Mouse (Mus musculus) kidney, postnatal 0 days (tissue): ENCODE measurements around the gene Scimp. TPM values are rescaled to one million over a fixed set of nuclear protein-coding genes. Genes with fewer than 3 reads are reported as not detected.
A peak's percentile ranks its signal among the peaks of the same experiment; 100 is the strongest.

Source experiments
- ATAC-seq: fragments of 200-750 bp; cut with Nextera tagmentation; replicated peaks from 2 replicates; pipeline ENCODE4 v1.8.0; 2017; ENCODE audit warnings: low read depth, moderate number of reproducible peaks, moderate TSS enrichment, moderate library complexity; ENCODE audit not compliant: low FRiP score
- DNase-seq: peaks from one replicate; pipeline ENCODE4 v3.0.0-alpha.2; 2016; ENCODE audit warnings: low spot score
- H3K27ac ChIP-seq: fragments of 300-500 bp; sonication (generic); 2 replicates; pipeline ENCODE4 v1.5.1; 2014; ENCODE audit warnings: mild to moderate bottlenecking
- H3K27me3 ChIP-seq: fragments of 300-500 bp; sonication (generic); 2 replicates; pipeline ENCODE4 v1.6.1; 2014; ENCODE audit warnings: low read length, mixed read lengths; ENCODE audit not compliant: insufficient read depth
- H3K36me3 ChIP-seq: fragments of 300-500 bp; sonication (generic); 2 replicates; pipeline ENCODE4 v1.6.1; 2014; ENCODE audit warnings: low read length, mixed read lengths; ENCODE audit not compliant: insufficient read depth
- H3K4me1 ChIP-seq: fragments of 300-500 bp; sonication (generic); replicated peaks from 2 replicates; pipeline ENCODE4 v1.6.1; 2014; ENCODE audit warnings: antibody characterized with exemption, low read length, mixed read lengths; ENCODE audit not compliant: insufficient read depth
- H3K4me2 ChIP-seq: fragments of 300-500 bp; sonication (generic); 2 replicates; pipeline ENCODE4 v1.6.1; 2014; ENCODE audit warnings: mild to moderate bottlenecking, low read length, moderate library complexity, mixed read lengths
- H3K4me3 ChIP-seq: fragments of 300-500 bp; sonication (generic); replicated peaks from 2 replicates; pipeline ENCODE4 v1.5.1; 2014; ENCODE audit warnings: low read depth, low read length
- H3K9ac ChIP-seq: fragments of 300-500 bp; sonication (generic); 2 replicates; pipeline ENCODE4 v1.6.1; 2014; ENCODE audit warnings: low read depth, low read length
- H3K9me3 ChIP-seq: fragments of 300-500 bp; sonication (generic); replicated peaks from 2 replicates; pipeline ENCODE4 v1.6.1; 2016; ENCODE audit warnings: low read length, inconsistent platforms, mixed read lengths
- CTCF ChIP-seq: IDR thresholded peaks from 2 replicates; pipeline ENCODE4 v1.5.1; 2016; ENCODE audit warnings: antibody characterized with exemption, low read depth, mild to moderate bottlenecking, moderate library complexity
- WGBS: fragments of 180-500 bp; shearing (Covaris S2); extraction: QIAGEN DNeasy Blood & Tissue Kit; methylation state at CpG from one replicate; pipeline ENCODE4 v1.1.7; 2014; 5-methylcytosine and 5-hydroxymethylcytosine counted together
- polyA plus RNA-seq: library from polyadenylated mRNA; unstranded; fragments of >200 nt; fragmentation: Nextera tagmentation; extraction: Ambion mirVana; gene quantifications from 2 replicates; pipeline ENCODE4 v1.2.1, GENCODE M21; 2015

The Scimp gene
- polyA plus RNA-seq, 1 experiment from 2014 or later = 0.84 TPM

DNA sequence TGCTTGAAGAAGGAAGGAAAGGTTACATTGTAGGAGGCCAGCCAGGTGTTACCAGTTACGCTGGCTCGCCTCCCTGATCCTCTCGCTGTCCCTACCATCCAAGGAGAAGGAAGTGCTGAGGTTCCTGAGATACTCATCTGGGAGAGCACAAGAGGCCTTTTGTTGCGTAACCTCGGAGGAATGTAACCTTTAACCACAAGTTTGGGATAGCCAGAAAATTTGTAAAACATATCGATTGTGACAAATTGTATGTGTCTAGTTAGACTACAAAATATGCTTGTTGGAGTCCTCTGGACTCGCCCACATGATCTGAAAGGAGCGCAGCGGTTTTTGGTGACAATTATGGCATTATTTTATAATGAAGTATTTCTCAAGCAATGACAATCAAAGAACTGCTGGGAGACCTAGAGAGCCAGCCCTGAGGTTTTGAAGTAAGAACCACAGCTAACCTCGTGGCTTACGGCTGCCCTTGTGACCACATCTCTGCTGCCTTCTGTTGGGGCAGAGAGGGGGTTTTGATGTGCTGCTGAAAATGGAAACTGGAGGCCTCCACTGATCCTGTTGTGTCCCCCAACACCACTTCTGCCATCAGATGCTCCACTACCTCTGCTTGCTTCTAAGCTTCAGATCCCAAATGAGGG is 16.7 kb upstream of the Scimp start:
- 85% methylated on average over 11 of the region's 11 CpGs for WGBS

DNA sequence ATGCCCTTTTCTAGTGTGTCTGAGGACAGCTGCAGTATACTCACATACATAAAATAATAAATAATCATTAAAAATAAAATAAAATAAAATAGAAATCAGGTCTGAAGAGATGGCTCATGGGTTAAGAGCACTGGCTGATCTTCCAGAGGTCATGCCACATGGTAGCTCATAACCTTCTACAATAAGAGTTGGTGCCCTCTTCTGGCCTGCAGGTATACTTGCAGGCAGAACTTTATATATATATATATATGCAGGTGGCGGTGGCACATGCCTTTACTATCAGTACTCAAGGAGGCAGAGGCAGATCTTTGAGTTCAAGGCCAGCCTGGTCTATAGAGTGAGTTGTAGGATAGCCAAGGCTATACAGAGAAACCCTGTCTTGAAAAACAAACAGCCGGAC is 13.8 kb upstream of the Scimp start:
- H3K4me2 ChIP-seq = no peak overlapping the region
- no peaks in the 10 kb centered on the region for H3K27me3 ChIP-seq
- no peak overlapping the region for H3K9ac ChIP-seq
- peaks cover 11% of the 10 kb centered on the region for H3K4me1 ChIP-seq
- WGBS = 86% methylated on average over 2 of the region's 2 CpGs
- peak; percentile 33; the same call in 1 of the 2 replicates for TF ChIP-seq CTCF
- H3K4me3 ChIP-seq = no peak overlapping the region
- H3K27ac ChIP-seq = no peak overlapping the region
- no peaks in the 10 kb centered on the region for H3K36me3 ChIP-seq
- DNase-seq (peak; percentile 20), ATAC-seq (no peak)
- H3K9me3 ChIP-seq = no peaks in the 10 kb centered on the region

More for the DNA sequence above, 16.7 kb upstream of the Scimp start:
- Histone ChIP-seq H3K36me3 (no peaks in the 10 kb centered on the region), H3K27me3 (no peaks in the 10 kb centered on the region), H3K4me2 (no peak overlapping the region), H3K27ac (no peak overlapping the region), H3K9me3 (no peaks in the 10 kb centered on the region), H3K4me3 (no peak overlapping the region), H3K9ac (no peak overlapping the region), H3K4me1 (no peaks in the 10 kb centered on the region)
- DNase-seq = no peak
- TF ChIP-seq CTCF = no peak
- no peak for ATAC-seq

DNA sequence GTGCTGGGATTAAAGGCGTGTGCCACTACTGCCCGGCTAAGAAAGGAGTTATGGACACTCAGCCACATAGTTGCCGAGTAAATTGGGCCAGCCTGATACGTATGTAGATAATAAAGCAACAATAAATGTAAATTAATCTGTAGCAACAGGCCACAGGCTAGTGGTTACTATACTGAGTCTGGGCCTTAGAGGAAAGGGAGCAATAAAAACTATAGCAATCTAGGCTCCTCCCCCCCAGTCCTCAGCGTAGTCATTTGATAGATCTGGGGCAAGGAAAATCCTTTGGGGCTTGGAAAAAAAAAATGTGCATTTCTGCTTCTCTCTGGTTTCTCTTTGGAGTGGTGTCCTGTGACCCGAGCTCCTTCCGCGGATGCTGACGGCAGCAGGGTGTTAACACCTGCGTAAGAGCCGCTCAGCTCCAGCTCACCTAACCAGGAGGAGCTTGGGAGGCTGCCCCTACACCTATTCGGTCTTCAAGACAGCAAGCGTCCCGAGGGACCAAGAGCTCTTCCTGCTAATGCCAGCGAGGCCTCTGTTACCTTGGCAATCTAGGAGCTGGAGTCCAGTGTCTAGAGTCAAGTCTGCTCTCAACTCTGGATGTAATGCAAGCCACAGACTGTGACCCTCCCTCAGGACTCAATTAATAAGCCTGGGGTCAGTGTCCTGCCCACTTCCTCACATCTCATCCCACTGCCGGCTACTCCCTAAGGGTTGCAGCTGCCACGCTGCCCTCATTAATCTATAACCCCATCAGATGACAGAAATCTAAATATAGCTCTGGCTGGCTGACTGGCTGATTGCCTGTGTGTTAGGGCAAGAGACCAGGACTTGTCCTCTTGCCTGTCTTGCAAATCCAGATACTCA is 9.6 kb upstream of the Scimp start:
- DNase-seq (peak; percentile 66), ATAC-seq (peak; percentile 84)
- no peaks in the 10 kb centered on the region for H3K27me3 ChIP-seq
- H3K4me3 ChIP-seq = no peak overlapping the region
- no peaks in the 10 kb centered on the region for H3K9me3 ChIP-seq
- WGBS = 22% methylated on average over 17 of the region's 17 CpGs
- peak overlapping the region; percentile 60; the same call in 1 of the 2 replicates for H3K27ac ChIP-seq
- H3K36me3 ChIP-seq = no peaks in the 10 kb centered on the region
- H3K4me1 ChIP-seq = peaks cover 11% of the 10 kb centered on the region
- peak overlapping the region; percentile 37 for H3K4me2 ChIP-seq
- TF ChIP-seq CTCF = no peak
- H3K9ac ChIP-seq = peak overlapping the region; percentile 40; the same call in 1 of the 2 replicates

DNA sequence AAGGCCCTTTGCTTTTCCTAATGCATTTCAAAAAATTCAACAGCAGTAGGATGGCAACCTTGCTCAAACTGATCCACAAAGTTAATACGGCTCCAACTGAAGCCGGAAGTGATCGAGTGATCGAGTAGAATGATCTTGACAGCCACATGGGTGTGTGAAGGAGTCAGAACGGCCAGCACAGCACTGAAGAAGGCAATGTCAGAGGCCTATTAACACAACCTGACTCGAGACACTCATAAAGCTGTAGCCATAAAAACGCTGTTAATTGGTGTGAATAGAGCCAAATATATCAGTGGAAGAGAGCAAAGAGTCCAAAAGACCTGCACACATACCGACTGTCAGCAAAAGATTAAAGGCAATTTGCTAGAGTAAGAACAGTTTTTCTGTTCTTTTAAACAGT is 7.7 kb upstream of the Scimp start:
- 56% methylated on average over 8 of the region's 8 CpGs for WGBS

DNA sequence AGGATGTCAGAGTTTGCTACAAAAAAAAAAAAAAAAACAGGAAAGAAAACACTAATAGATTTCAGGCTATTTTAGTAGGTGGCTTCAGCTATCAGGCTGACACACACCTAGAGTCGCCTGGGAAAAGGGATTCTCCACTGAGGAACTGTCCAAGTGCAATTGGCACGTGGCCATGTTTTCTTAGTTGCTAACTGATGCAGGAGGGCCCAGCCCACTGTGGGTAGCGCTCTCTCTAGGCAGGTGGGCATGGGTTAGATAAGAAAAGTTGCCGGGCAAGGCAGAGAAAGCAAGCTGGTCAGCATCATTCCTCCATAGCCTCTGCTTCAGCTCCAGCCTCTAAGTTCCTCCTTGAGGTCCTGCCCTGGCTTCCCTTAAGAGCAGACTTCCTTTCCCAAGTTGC is 4.4 kb upstream of the Scimp start:
- WGBS = 68% methylated on average over 4 of the region's 4 CpGs
- no peaks in the 10 kb centered on the region for H3K36me3 ChIP-seq
- TF ChIP-seq CTCF = no peak
- no peaks in the 10 kb centered on the region; the same call in 1 of the 2 replicates for H3K4me1 ChIP-seq
- ATAC-seq (no peak), DNase-seq (no peak)
- no peak overlapping the region for H3K27ac ChIP-seq
- H3K9me3 ChIP-seq = no peaks in the 10 kb centered on the region
- H3K4me2 ChIP-seq = no peak overlapping the region
- no peaks in the 10 kb centered on the region for H3K27me3 ChIP-seq
- no peak overlapping the region for H3K4me3 ChIP-seq
- no peak overlapping the region for H3K9ac ChIP-seq

More for the DNA sequence above, 7.7 kb upstream of the Scimp start:
- Histone ChIP-seq H3K27me3 (no peaks in the 10 kb centered on the region), H3K36me3 (no peaks in the 10 kb centered on the region), H3K4me2 (no peak overlapping the region), H3K4me3 (no peak overlapping the region), H3K4me1 (peaks cover 11% of the 10 kb centered on the region), H3K9ac (no peak overlapping the region), H3K9me3 (no peaks in the 10 kb centered on the region), H3K27ac (no peak overlapping the region)
- DNase-seq = no peak
- ATAC-seq = no peak
- TF ChIP-seq CTCF = no peak

DNA sequence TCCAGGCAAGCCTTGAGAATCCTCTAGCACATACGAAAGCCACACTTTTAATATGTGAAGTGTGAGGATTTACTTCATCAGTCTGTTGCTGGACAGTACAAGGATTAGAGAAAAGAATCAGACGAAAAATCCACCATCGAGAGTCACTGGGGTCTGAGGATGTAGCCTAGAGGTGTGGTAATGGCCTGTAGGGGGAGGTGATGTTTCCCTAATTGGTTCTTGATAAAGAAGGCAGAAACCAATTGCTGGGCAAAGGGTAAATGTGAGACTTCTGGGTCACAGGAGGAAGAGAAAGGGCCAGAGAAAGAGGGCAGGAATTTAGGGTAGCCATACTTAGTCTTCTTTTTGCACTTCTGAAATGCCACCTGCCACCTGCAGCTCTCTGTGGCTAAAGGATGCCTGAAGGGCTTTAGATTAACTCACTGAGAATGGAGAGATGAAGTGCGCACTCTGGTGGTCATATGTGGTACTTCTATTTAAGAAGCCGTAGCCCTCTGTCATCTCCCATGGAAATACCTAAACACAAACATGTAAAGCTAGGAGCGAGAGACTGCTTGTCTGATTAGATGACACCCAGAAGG is 3.2 kb upstream of the Scimp start:
- Histone ChIP-seq H3K9ac (no peak overlapping the region), H3K4me3 (no peak overlapping the region), H3K27ac (no peak overlapping the region), H3K36me3 (no peaks in the 10 kb centered on the region), H3K4me1 (no peaks in the 10 kb centered on the region), H3K9me3 (no peaks in the 10 kb centered on the region), H3K27me3 (no peaks in the 10 kb centered on the region), H3K4me2 (no peak overlapping the region)
- DNase-seq = peak; percentile 81
- 24% methylated on average over 6 of the region's 6 CpGs for whole genome bisulfite sequencing
- peak; percentile 92 for TF ChIP-seq CTCF
- 0 out of 2 replicates have a peak, but pooled peaks have one; percentile 49 for ATAC-seq
